Mouse (Mus musculus): ENCODE results near the gene F2rl1. TPM values are rescaled to one million over a fixed set of nuclear protein-coding genes. Genes with fewer than 3 reads are reported as not detected.

The F2rl1 gene
- polyA plus RNA-seq, 1 experiment from 2014 or later = 0.85 TPM

- H3K36me3 ChIP-seq = no peaks in the 10 kb centered on the region
- H3K4me2 ChIP-seq (replicated peaks) = no peak overlapping the region
- ATAC-seq (ENCODE audit: low FRiP score, low read depth) = no peak
- H3K27me3 ChIP-seq = peaks cover 19% of the 10 kb centered on the region
- H3K9ac ChIP-seq = no peak overlapping the region
- H3K27ac ChIP-seq = no peak overlapping the region
- 36% methylated on average over 9 of the region's 9 CpGs for WGBS
- H3K4me3 ChIP-seq = no peak overlapping the region
- H3K9me3 ChIP-seq = no peaks in the 10 kb centered on the region
- H3K4me1 ChIP-seq = peaks cover 34% of the 10 kb centered on the region
Measured at GRCm38 (mm10) chr13:95531273-95532045, 6.4 kb upstream of the F2rl1 start.

GRCm38 (mm10) chr13:95529246-95529645 lies 4.2 kb upstream of the F2rl1 start:
- Histone ChIP-seq H3K36me3 (no peaks in the 10 kb centered on the region), H3K9ac (no peak overlapping the region), H3K9me3 (no peaks in the 10 kb centered on the region), H3K27me3 (peaks cover 41% of the 10 kb centered on the region), H3K27ac (no peak overlapping the region), H3K4me1 (peaks cover 26% of the 10 kb centered on the region), H3K4me3 (no peak overlapping the region), H3K4me2 (replicated peaks) (no peak overlapping the region)
- ATAC-seq (ENCODE audit: low FRiP score, low read depth) = no peak
- 84% methylated on average over 2 of the region's 2 CpGs for WGBS

GRCm38 (mm10) chr13:95524424-95524673 lies 678 bp downstream of the F2rl1 start:
- H3K36me3 ChIP-seq = no peaks in the 10 kb centered on the region
- H3K4me2 ChIP-seq (replicated peaks) = peak overlapping the region; percentile 78
- peaks cover 48% of the 10 kb centered on the region for H3K27me3 ChIP-seq
- peak overlapping the region; percentile 58 for H3K9ac ChIP-seq
- peaks cover 17% of the 10 kb centered on the region for H3K4me1 ChIP-seq
- ATAC-seq (ENCODE audit: low FRiP score, low read depth) = peak; percentile 54
- H3K27ac ChIP-seq = no peak overlapping the region
- H3K9me3 ChIP-seq = no peaks in the 10 kb centered on the region
- peak overlapping the region; percentile 47 for H3K4me3 ChIP-seq
- WGBS = under 1% methylated on average over 13 of the region's 13 CpGs

DNA sequence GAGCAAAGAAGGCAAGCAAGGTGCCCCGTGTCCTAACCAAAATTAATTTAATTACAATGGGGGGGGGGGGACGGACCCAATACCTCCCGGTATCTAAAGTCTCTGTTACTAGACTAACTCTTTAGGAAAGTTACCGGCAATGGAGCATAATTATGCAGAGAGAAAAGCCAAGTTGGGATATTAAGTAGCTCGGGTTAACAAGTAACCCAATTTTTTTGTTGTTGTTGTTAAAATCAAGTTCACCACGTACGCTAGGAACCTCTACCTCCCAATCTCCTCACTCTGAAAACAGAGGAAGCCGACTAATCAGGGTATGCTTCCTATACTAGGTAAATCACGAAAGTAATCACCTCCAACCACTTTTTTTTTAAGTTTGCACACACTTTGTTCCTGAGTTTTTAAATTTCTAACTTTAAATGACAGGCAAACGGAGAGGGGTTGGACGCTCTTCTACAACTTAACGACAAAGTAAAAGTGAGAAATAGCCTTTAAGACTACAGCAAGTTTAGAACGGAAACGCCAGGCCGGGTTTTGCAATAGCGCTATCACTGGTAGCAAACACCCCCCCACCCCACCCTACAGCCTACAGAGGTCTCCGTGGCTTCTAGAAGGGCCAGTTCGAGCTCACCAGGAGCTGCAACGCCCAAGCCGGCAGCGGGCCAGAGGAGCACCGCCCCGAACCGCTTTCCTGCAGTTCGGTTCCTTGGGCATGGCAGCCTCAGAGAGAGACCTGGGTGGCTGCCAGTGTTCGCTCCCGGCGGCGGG lies 1.2 kb downstream of the F2rl1 start:
- no peaks in the 10 kb centered on the region for H3K9me3 ChIP-seq
- ATAC-seq (ENCODE audit: low FRiP score, low read depth) = no peak
- no peak overlapping the region for H3K27ac ChIP-seq
- H3K36me3 ChIP-seq = no peaks in the 10 kb centered on the region
- peaks cover 48% of the 10 kb centered on the region for H3K27me3 ChIP-seq
- peaks cover 17% of the 10 kb centered on the region for H3K4me1 ChIP-seq
- H3K4me2 ChIP-seq (replicated peaks) = peak overlapping the region; percentile 78
- peak overlapping the region; percentile 58 for H3K9ac ChIP-seq
- peak overlapping the region; percentile 47 for H3K4me3 ChIP-seq
- 2% methylated on average over 29 of the region's 29 CpGs for WGBS

DNA sequence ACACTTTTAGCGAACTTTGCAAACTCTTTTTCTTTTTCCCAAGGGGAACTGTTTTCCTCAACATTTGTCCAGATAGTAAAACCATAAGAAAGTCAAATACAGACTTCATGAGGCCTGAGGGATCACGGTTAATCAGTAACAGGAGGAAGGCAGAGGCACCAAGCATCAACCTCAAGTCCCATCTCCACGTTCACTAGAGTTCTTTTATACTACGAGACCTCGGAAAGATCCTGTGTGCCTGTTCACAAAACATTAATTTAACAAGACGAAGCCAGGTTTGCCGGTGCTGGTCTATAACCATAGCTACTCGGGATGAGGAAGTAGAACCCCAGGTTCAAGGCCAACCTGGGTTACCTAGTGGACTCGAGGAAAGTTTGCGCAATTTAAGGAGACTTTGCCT lies 2.9 kb downstream of the F2rl1 start:
- Histone ChIP-seq H3K27me3 (peaks cover 40% of the 10 kb centered on the region), H3K4me1 (peaks cover 17% of the 10 kb centered on the region), H3K4me3 (no peak overlapping the region), H3K36me3 (no peaks in the 10 kb centered on the region), H3K9ac (no peak overlapping the region), H3K9me3 (no peaks in the 10 kb centered on the region), H3K4me2 (replicated peaks) (no peak overlapping the region), H3K27ac (no peak overlapping the region)
- no peak for ATAC-seq (ENCODE audit: low FRiP score, low read depth)
- 79% methylated on average over 10 of the region's 10 CpGs for WGBS

DNA sequence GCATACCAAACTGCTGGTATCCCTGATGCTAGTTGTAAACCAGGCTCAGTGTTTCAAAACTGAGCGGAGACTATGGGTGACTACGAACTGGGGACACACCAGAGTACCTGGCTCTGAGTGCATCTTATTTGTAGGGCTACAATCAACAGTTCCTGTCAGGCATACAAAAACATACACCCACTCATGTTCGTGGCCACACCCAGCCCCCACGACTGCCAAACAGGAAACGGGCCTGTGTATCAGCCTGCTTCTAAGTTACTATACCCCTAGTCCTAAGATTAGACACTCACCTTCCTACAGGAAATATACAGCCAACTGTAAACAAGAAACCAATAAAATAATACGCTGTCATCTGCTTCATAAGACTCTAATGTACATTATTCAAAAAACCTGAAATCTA lies 4.0 kb downstream of the F2rl1 start:
- Histone ChIP-seq H3K27ac (no peak overlapping the region), H3K9me3 (no peaks in the 10 kb centered on the region), H3K4me3 (no peak overlapping the region), H3K36me3 (no peaks in the 10 kb centered on the region), H3K4me2 (replicated peaks) (no peak overlapping the region), H3K9ac (no peak overlapping the region), H3K27me3 (peaks cover 28% of the 10 kb centered on the region), H3K4me1 (peaks cover 17% of the 10 kb centered on the region)
- 82% methylated on average over 6 of the region's 6 CpGs for WGBS
- no peak for ATAC-seq (ENCODE audit: low FRiP score, low read depth)

GRCm38 (mm10) chr13:95514756-95515155 lies 10.3 kb downstream of the F2rl1 start:
- no peaks in the 10 kb centered on the region for H3K36me3 ChIP-seq
- WGBS = 68% methylated on average over 4 of the region's 4 CpGs
- H3K27ac ChIP-seq = no peak overlapping the region
- no peaks in the 10 kb centered on the region for H3K4me1 ChIP-seq
- H3K4me3 ChIP-seq = no peak overlapping the region
- H3K4me2 ChIP-seq (replicated peaks) = no peak overlapping the region
- H3K27me3 ChIP-seq = no peaks in the 10 kb centered on the region
- H3K9me3 ChIP-seq = no peaks in the 10 kb centered on the region
- ATAC-seq (ENCODE audit: low FRiP score, low read depth) = no peak
- H3K9ac ChIP-seq = no peak overlapping the region

GRCm38 (mm10) chr13:95510054-95510453 lies 15.0 kb downstream of the F2rl1 start:
- ATAC-seq (ENCODE audit: low FRiP score, low read depth) = no peak
- WGBS = 92% methylated on average over 5 of the region's 5 CpGs
- Histone ChIP-seq H3K27ac (no peak overlapping the region), H3K9me3 (no peaks in the 10 kb centered on the region), H3K4me2 (replicated peaks) (no peak overlapping the region), H3K9ac (no peak overlapping the region), H3K36me3 (no peaks in the 10 kb centered on the region), H3K27me3 (no peaks in the 10 kb centered on the region), H3K4me3 (no peak overlapping the region), H3K4me1 (no peaks in the 10 kb centered on the region)

- Histone ChIP-seq H3K27me3 (no peaks in the 10 kb centered on the region), H3K36me3 (no peaks in the 10 kb centered on the region), H3K9me3 (no peaks in the 10 kb centered on the region), H3K4me1 (peaks cover 4% of the 10 kb centered on the region; the same call in 1 of the 2 replicates), H3K9ac (no peak overlapping the region), H3K27ac (no peak overlapping the region), H3K4me2 (replicated peaks) (no peak overlapping the region), H3K4me3 (no peak overlapping the region)
- WGBS = 60% methylated on average over 8 of the region's 8 CpGs
- ATAC-seq (ENCODE audit: low FRiP score, low read depth) = no peak
Measured at GRCm38 (mm10) chr13:95503279-95503917, 21.6 kb downstream of the F2rl1 start.

DNA sequence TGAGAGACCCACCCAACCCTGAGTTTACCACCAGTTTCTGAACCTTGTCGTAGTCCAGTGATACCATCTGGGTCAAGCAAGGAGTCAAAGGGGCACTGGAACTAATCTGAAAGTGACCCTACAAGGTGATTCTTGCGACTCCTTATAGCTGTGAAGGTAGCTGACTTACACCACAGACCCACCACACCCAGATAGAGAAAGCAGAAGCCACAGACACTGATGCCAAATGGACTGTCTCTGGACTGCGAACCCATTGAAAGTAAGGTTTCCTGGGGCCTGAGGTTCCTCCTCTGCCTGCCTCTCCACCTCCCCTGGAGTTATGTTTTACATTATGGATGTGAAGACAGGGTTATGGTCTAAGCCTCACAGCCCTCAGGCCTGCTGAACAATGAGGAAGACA lies 28.4 kb downstream of the F2rl1 start:
- H3K4me2 ChIP-seq (replicated peaks) = no peak overlapping the region
- no peak overlapping the region for H3K27ac ChIP-seq
- H3K36me3 ChIP-seq = no peaks in the 10 kb centered on the region
- H3K4me1 ChIP-seq = peaks cover 35% of the 10 kb centered on the region
- no peak for ATAC-seq (ENCODE audit: low FRiP score, low read depth)
- H3K9ac ChIP-seq = no peak overlapping the region
- no peaks in the 10 kb centered on the region for H3K27me3 ChIP-seq
- 84% methylated on average over 3 of the region's 3 CpGs for WGBS
- H3K9me3 ChIP-seq = no peaks in the 10 kb centered on the region
- no peak overlapping the region for H3K4me3 ChIP-seq

- no peak for ATAC-seq (ENCODE audit: low FRiP score, low read depth)
- Histone ChIP-seq H3K4me3 (no peak overlapping the region), H3K9ac (no peak overlapping the region), H3K27ac (no peak overlapping the region), H3K4me1 (peaks cover 32% of the 10 kb centered on the region), H3K27me3 (no peaks in the 10 kb centered on the region), H3K9me3 (no peaks in the 10 kb centered on the region), H3K36me3 (no peaks in the 10 kb centered on the region), H3K4me2 (replicated peaks) (no peak overlapping the region)
- 61% methylated on average over 8 of the region's 8 CpGs for WGBS
Measured at GRCm38 (mm10) chr13:95494812-95495211, 30.2 kb downstream of the F2rl1 start.

DNA sequence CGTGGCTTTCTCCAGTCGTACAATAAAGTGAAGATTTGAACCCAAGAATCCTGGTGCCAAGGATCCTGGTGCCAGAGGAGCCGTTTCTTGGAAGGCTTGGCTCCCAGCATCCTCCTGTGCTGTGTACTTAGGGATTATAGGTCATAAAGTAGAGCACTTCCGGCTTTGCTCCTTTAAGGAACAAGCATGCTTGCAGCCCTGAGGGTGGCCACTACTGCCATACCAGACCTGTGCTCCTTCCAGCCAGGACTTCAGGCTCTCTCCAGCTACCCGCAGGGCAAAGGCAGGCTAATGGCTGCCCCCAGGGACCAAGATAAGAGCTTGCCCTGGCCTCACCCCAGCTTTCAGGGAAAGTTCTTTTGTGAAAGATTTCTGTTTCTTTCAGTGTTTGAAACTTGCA lies 31.7 kb downstream of the F2rl1 start:
- ATAC-seq (ENCODE audit: low FRiP score, low read depth) = no peak
- Histone ChIP-seq H3K27me3 (no peaks in the 10 kb centered on the region), H3K4me2 (replicated peaks) (no peak overlapping the region), H3K27ac (no peak overlapping the region), H3K9ac (no peak overlapping the region), H3K9me3 (no peaks in the 10 kb centered on the region), H3K4me1 (peaks cover 30% of the 10 kb centered on the region), H3K36me3 (no peaks in the 10 kb centered on the region), H3K4me3 (no peak overlapping the region)
- 37% methylated on average over 5 of the region's 5 CpGs for WGBS

All from limb, embryonic 13.5 days (tissue).